Mouse (Mus musculus): Measurements from ENCODE around the gene Wdtc1. TPM values are rescaled to one million over a fixed set of nuclear protein-coding genes. Genes with fewer than 3 reads are reported as not detected.
A peak's percentile ranks its signal among the peaks of the same experiment; 100 is the strongest.

The Wdtc1 gene
- polyA plus RNA-seq, 1 experiment from 2014 or later, result 17.2 TPM

- WGBS, result 32% methylated on average over 7 of the region's 7 CpGs
- peak within 1 kb of the TSS; percentile 31 for H3K4me3 ChIP-seq (replicated peaks)
- no peaks in the 10 kb centered on the region for H3K27me3 ChIP-seq
- ATAC-seq (ENCODE audit: insufficient number of reproducible peaks, low FRiP score, low TSS enrichment, low read depth), result no peak
- no peaks in the 10 kb centered on the region for H3K9me3 ChIP-seq (replicated peaks)
- no peaks in the 10 kb centered on the region; the same call in 1 of the 2 replicates for H3K4me1 ChIP-seq
- H3K9ac ChIP-seq, result no peak within 1 kb of the TSS
- peaks cover 37% of the 10 kb centered on the region for H3K36me3 ChIP-seq
- peak within 1 kb of the TSS; percentile 76 for H3K27ac ChIP-seq (replicated peaks)
- peak within 1 kb of the TSS; percentile 34 for H3K4me2 ChIP-seq (replicated peaks)
These were observed 90.4 kb downstream of the Wdtc1 start, which contains the start of gene Sytl1 for GRCm38 (mm10) chr4:133262882-133263281. Gene Sytl1 (minus strand): TSS chr4:133263113.

- H3K27me3 ChIP-seq, result no peaks in the 10 kb centered on the region
- H3K4me1 ChIP-seq, result no peaks in the 10 kb centered on the region; the same call in 1 of the 2 replicates
- peaks cover 32% of the 10 kb centered on the region for H3K36me3 ChIP-seq
- H3K27ac ChIP-seq (replicated peaks), result peak overlapping the region; percentile 76
- peak overlapping the region; percentile 34 for H3K4me2 ChIP-seq (replicated peaks)
- 50% methylated on average over 7 of the region's 7 CpGs for WGBS
- H3K4me3 ChIP-seq (replicated peaks), result peak overlapping the region; percentile 31
- no peaks in the 10 kb centered on the region for H3K9me3 ChIP-seq (replicated peaks)
- no peak for ATAC-seq (ENCODE audit: insufficient number of reproducible peaks, low FRiP score, low TSS enrichment, low read depth)
- no peak overlapping the region for H3K9ac ChIP-seq
These were observed 90.9 kb downstream of the Wdtc1 start for GRCm38 (mm10) chr4:133262375-133262765.

- no peaks in the 10 kb centered on the region for H3K9me3 ChIP-seq (replicated peaks)
- H3K9ac ChIP-seq, result no peak overlapping the region
- H3K27me3 ChIP-seq, result peaks cover 3% of the 10 kb centered on the region
- ATAC-seq (ENCODE audit: insufficient number of reproducible peaks, low FRiP score, low TSS enrichment, low read depth), result no peak
- WGBS, result 37% methylated on average over 10 of the region's 10 CpGs
- peaks cover 26% of the 10 kb centered on the region for H3K36me3 ChIP-seq
- peak overlapping the region; percentile 34 for H3K4me2 ChIP-seq (replicated peaks)
- peaks cover 4% of the 10 kb centered on the region; the same call in 1 of the 2 replicates for H3K4me1 ChIP-seq
- H3K27ac ChIP-seq (replicated peaks), result peak overlapping the region; percentile 76
- peak overlapping the region; percentile 31 for H3K4me3 ChIP-seq (replicated peaks)
These were observed 91.5 kb downstream of the Wdtc1 start for GRCm38 (mm10) chr4:133261641-133262374.

- 69% methylated on average over 12 of the region's 12 CpGs for WGBS
- H3K27ac ChIP-seq (replicated peaks), result 0 out of 2 replicates have a peak overlapping the region, but pooled peaks have one; percentile 17
- no peaks in the 10 kb centered on the region for H3K9me3 ChIP-seq (replicated peaks)
- H3K27me3 ChIP-seq, result peaks cover 15% of the 10 kb centered on the region
- ATAC-seq (ENCODE audit: insufficient number of reproducible peaks, low FRiP score, low TSS enrichment, low read depth), result no peak
- H3K4me3 ChIP-seq (replicated peaks), result no peak overlapping the region
- no peaks in the 10 kb centered on the region for H3K36me3 ChIP-seq
- H3K4me2 ChIP-seq (replicated peaks), result no peak overlapping the region
- no peak overlapping the region for H3K9ac ChIP-seq
- peaks cover 7% of the 10 kb centered on the region; the same call in 1 of the 2 replicates for H3K4me1 ChIP-seq
These were observed 95.4 kb downstream of the Wdtc1 start for GRCm38 (mm10) chr4:133257798-133258408.

- 0 out of 2 replicates have a peak overlapping the region, but pooled peaks have one; percentile 17 for H3K27ac ChIP-seq (replicated peaks)
- 29% methylated on average over 12 of the region's 12 CpGs for WGBS
- H3K9ac ChIP-seq, result no peak overlapping the region
- H3K9me3 ChIP-seq (replicated peaks), result no peaks in the 10 kb centered on the region
- no peak; the same call in 1 of the 2 replicates for ATAC-seq (ENCODE audit: insufficient number of reproducible peaks, low FRiP score, low TSS enrichment, low read depth)
- H3K4me2 ChIP-seq (replicated peaks), result peak overlapping the region; percentile 33
- H3K36me3 ChIP-seq, result no peaks in the 10 kb centered on the region
- H3K4me1 ChIP-seq, result peaks cover 7% of the 10 kb centered on the region; the same call in 1 of the 2 replicates
- H3K4me3 ChIP-seq (replicated peaks), result no peak overlapping the region; the same call in 1 of the 2 replicates
- H3K27me3 ChIP-seq, result peaks cover 18% of the 10 kb centered on the region
These were observed 96.1 kb downstream of the Wdtc1 start for GRCm38 (mm10) chr4:133257230-133257629.

- Histone ChIP-seq H3K4me2 (replicated peaks) (peak overlapping the region; percentile 33), H3K27me3 (peaks cover 23% of the 10 kb centered on the region), H3K9ac (no peak overlapping the region), H3K4me3 (replicated peaks) (no peak overlapping the region; the same call in 1 of the 2 replicates), H3K9me3 (replicated peaks) (no peaks in the 10 kb centered on the region), H3K27ac (replicated peaks) (no peak overlapping the region), H3K36me3 (no peaks in the 10 kb centered on the region), H3K4me1 (peaks cover 7% of the 10 kb centered on the region; the same call in 1 of the 2 replicates)
- WGBS, result 20% methylated on average over 24 of the region's 24 CpGs
- peak; percentile 17; the same call in 1 of the 2 replicates for ATAC-seq (ENCODE audit: insufficient number of reproducible peaks, low FRiP score, low TSS enrichment, low read depth)
These were observed 96.5 kb downstream of the Wdtc1 start for GRCm38 (mm10) chr4:133256820-133257219.

- Histone ChIP-seq H3K27me3 (peaks cover 37% of the 10 kb centered on the region), H3K9me3 (replicated peaks) (no peaks in the 10 kb centered on the region)
- ATAC-seq (ENCODE audit: insufficient number of reproducible peaks, low FRiP score, low TSS enrichment, low read depth), result no peak
These were observed 97.9 kb downstream of the Wdtc1 start for GRCm38 (mm10) chr4:133255392-133255791.

GRCm38 (mm10) chr4:133253412-133253811, 99.9 kb downstream of the Wdtc1 start:
- 89% methylated on average over 12 of the region's 12 CpGs for WGBS
- Histone ChIP-seq H3K4me2 (replicated peaks) (no peak overlapping the region), H3K9ac (no peak overlapping the region), H3K4me3 (replicated peaks) (no peak overlapping the region), H3K27me3 (peaks cover 52% of the 10 kb centered on the region), H3K4me1 (peaks cover 29% of the 10 kb centered on the region), H3K36me3 (no peaks in the 10 kb centered on the region), H3K27ac (replicated peaks) (no peak overlapping the region), H3K9me3 (replicated peaks) (no peaks in the 10 kb centered on the region)
- ATAC-seq (ENCODE audit: insufficient number of reproducible peaks, low FRiP score, low TSS enrichment, low read depth), result no peak

More at GRCm38 (mm10) chr4:133255392-133255791, 97.9 kb downstream of the Wdtc1 start:
- H3K4me2 ChIP-seq (replicated peaks), result no peak overlapping the region
- WGBS, result 68% methylated on average over 6 of the region's 6 CpGs
- H3K27ac ChIP-seq (replicated peaks), result no peak overlapping the region
- H3K36me3 ChIP-seq, result no peaks in the 10 kb centered on the region
- no peak overlapping the region for H3K9ac ChIP-seq
- no peak overlapping the region for H3K4me3 ChIP-seq (replicated peaks)
- H3K4me1 ChIP-seq, result peaks cover 21% of the 10 kb centered on the region

- WGBS, result 39% methylated on average over 4 of the region's 4 CpGs
- H3K9ac ChIP-seq, result no peak overlapping the region
These were observed 101.2 kb downstream of the Wdtc1 start for GRCm38 (mm10) chr4:133252089-133252488.

GRCm38 (mm10) chr4:133251214-133251613, 102.1 kb downstream of the Wdtc1 start:
- H3K27ac ChIP-seq (replicated peaks), result peak overlapping the region; percentile 58; the same call in 1 of the 2 replicates
- H3K4me3 ChIP-seq (replicated peaks), result peak overlapping the region; percentile 43
- peaks cover 65% of the 10 kb centered on the region for H3K27me3 ChIP-seq
- H3K9ac ChIP-seq, result peak overlapping the region; percentile 44; the same call in 1 of the 2 replicates
- H3K4me2 ChIP-seq (replicated peaks), result peak overlapping the region; percentile 77
- no peak for ATAC-seq (ENCODE audit: insufficient number of reproducible peaks, low FRiP score, low TSS enrichment, low read depth)
- no peaks in the 10 kb centered on the region for H3K36me3 ChIP-seq
- peaks cover 22% of the 10 kb centered on the region for H3K4me1 ChIP-seq
- no peaks in the 10 kb centered on the region for H3K9me3 ChIP-seq (replicated peaks)
- 4% methylated on average over 31 of the region's 31 CpGs for WGBS

More at GRCm38 (mm10) chr4:133252089-133252488, 101.2 kb downstream of the Wdtc1 start:
- peaks cover 65% of the 10 kb centered on the region for H3K27me3 ChIP-seq
- H3K4me3 ChIP-seq (replicated peaks), result 0 out of 2 replicates have a peak overlapping the region, but pooled peaks have one; percentile 43
- H3K4me2 ChIP-seq (replicated peaks), result peak overlapping the region; percentile 77; the same call in 1 of the 2 replicates
- H3K27ac ChIP-seq (replicated peaks), result no peak overlapping the region; the same call in 1 of the 2 replicates
- H3K36me3 ChIP-seq, result no peaks in the 10 kb centered on the region
- no peaks in the 10 kb centered on the region for H3K9me3 ChIP-seq (replicated peaks)
- no peak for ATAC-seq (ENCODE audit: insufficient number of reproducible peaks, low FRiP score, low TSS enrichment, low read depth)
- H3K4me1 ChIP-seq, result peaks cover 28% of the 10 kb centered on the region

- Histone ChIP-seq H3K27me3 (peaks cover 62% of the 10 kb centered on the region), H3K4me2 (replicated peaks) (peak overlapping the region; percentile 77)
These were observed 102.7 kb downstream of the Wdtc1 start for GRCm38 (mm10) chr4:133250609-133251008.

More at GRCm38 (mm10) chr4:133250609-133251008, 102.7 kb downstream of the Wdtc1 start:
- ATAC-seq (ENCODE audit: insufficient number of reproducible peaks, low FRiP score, low TSS enrichment, low read depth), result no peak
- Histone ChIP-seq H3K9ac (no peak overlapping the region), H3K9me3 (replicated peaks) (no peaks in the 10 kb centered on the region), H3K4me3 (replicated peaks) (peak overlapping the region; percentile 43), H3K36me3 (no peaks in the 10 kb centered on the region), H3K27ac (replicated peaks) (peak overlapping the region; percentile 58; the same call in 1 of the 2 replicates), H3K4me1 (peaks cover 22% of the 10 kb centered on the region)
- 3% methylated on average over 22 of the region's 22 CpGs for whole genome bisulfite sequencing
